Mouse (Mus musculus): ENCODE results near the gene Tra2a. TPM values are rescaled to one million over a fixed set of nuclear protein-coding genes. Genes with fewer than 3 reads are reported as not detected.

Gene Tra2a
- polyA plus RNA-seq, 1 experiment from 2014 or later: 87.7 TPM

DNA sequence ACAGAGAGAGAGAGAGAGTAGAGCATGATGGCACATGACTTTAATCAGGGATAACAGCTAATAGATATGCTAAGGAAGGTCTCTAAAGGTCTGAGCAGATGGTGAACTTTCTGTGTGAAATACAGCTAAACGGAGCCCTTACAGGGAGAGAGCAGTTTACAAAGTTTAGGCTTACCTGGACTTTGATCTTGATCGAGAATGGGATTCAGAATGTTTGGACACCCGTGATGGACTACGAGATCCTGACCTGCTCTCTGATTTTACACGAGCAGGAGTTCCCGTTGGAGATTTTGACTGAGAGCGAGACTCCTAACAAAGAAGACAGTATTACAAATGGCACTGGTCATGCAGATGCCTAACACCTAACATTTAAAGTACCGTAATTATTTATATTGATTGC, 11.6 kb downstream of the Tra2a start:
- Histone ChIP-seq H3K9ac (ENCODE audit: low read length) (no peak overlapping the region), H3K4me2 (ENCODE audit: low read depth, low read length) (no peak overlapping the region), H3K4me1 (ENCODE audit: control insufficient read depth, insufficient read depth, low read length) (no peaks in the 10 kb centered on the region; the same call in 1 of the 2 replicates), H3K36me3 (ENCODE audit: control insufficient read depth, insufficient read depth, low read length) (peaks cover 26% of the 10 kb centered on the region), H3K9me3 (replicated peaks; ENCODE audit: control insufficient read depth, low read length) (no peaks in the 10 kb centered on the region), H3K27me3 (ENCODE audit: control insufficient read depth, insufficient read depth, low read length) (no peaks in the 10 kb centered on the region), H3K4me3 (replicated peaks; ENCODE audit: low read length) (no peak overlapping the region), H3K27ac (ENCODE audit: low read length) (no peak overlapping the region)
- no peak for ATAC-seq (ENCODE audit: insufficient read depth, low FRiP score)
- WGBS: 82% methylated on average over 8 of the region's 8 CpGs

DNA sequence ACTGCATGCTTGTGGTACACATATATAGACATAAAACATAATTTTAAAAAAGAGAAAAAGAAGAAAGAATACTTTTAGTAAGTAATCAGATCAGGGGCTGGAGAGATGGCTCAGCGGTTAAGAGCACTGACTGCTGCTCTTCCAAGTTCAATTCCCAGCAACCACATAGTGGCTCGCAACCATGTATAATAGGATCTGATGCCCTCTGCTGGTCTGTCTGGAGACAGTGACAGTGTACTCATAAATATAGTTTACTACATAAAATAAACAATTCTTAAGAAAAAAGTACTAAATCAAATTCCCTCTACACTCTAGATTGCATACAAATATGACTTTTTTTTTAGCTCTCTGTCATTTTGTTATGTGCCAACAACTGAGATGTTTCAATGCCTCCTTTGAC, 12.6 kb downstream of the Tra2a start:
- Histone ChIP-seq H3K36me3 (ENCODE audit: control insufficient read depth, insufficient read depth, low read length) (peaks cover 32% of the 10 kb centered on the region), H3K27ac (ENCODE audit: low read length) (no peak overlapping the region), H3K9ac (ENCODE audit: low read length) (no peak overlapping the region), H3K4me1 (ENCODE audit: control insufficient read depth, insufficient read depth, low read length) (no peaks in the 10 kb centered on the region; the same call in 1 of the 2 replicates), H3K9me3 (replicated peaks; ENCODE audit: control insufficient read depth, low read length) (no peaks in the 10 kb centered on the region), H3K4me2 (ENCODE audit: low read depth, low read length) (no peak overlapping the region), H3K27me3 (ENCODE audit: control insufficient read depth, insufficient read depth, low read length) (no peaks in the 10 kb centered on the region), H3K4me3 (replicated peaks; ENCODE audit: low read length) (no peak overlapping the region)
- WGBS: 89% methylated on average over 2 of the region's 2 CpGs
- ATAC-seq (ENCODE audit: insufficient read depth, low FRiP score): no peak

DNA sequence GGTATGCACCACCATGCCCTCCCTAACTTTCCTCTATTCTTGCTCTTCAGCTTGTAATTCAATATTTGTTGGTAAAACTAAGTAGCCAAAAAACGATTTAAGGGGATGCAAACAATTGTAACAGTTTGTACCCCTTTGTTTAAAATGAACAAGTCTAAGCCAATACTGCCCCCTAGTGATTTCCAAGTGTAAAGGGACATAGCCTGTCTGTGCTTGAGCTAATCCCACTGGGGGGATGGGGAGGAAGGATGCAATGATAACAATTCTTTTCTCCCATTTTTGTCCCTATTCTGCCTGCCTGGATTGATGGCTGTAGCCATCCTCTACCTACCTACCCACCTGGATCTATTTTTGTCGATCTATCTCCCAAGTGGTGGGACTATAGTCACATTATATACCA, 16.6 kb downstream of the Tra2a start:
- Histone ChIP-seq H3K9ac (ENCODE audit: low read length) (no peak overlapping the region), H3K4me2 (ENCODE audit: low read depth, low read length) (no peak overlapping the region), H3K9me3 (replicated peaks; ENCODE audit: control insufficient read depth, low read length) (no peaks in the 10 kb centered on the region), H3K27ac (ENCODE audit: low read length) (no peak overlapping the region), H3K27me3 (ENCODE audit: control insufficient read depth, insufficient read depth, low read length) (no peaks in the 10 kb centered on the region), H3K4me3 (replicated peaks; ENCODE audit: low read length) (no peak overlapping the region), H3K4me1 (ENCODE audit: control insufficient read depth, insufficient read depth, low read length) (no peaks in the 10 kb centered on the region), H3K36me3 (ENCODE audit: control insufficient read depth, insufficient read depth, low read length) (peaks cover 45% of the 10 kb centered on the region)
- ATAC-seq (ENCODE audit: insufficient read depth, low FRiP score): no peak
- WGBS: 47% methylated on average over 2 of the region's 2 CpGs

DNA sequence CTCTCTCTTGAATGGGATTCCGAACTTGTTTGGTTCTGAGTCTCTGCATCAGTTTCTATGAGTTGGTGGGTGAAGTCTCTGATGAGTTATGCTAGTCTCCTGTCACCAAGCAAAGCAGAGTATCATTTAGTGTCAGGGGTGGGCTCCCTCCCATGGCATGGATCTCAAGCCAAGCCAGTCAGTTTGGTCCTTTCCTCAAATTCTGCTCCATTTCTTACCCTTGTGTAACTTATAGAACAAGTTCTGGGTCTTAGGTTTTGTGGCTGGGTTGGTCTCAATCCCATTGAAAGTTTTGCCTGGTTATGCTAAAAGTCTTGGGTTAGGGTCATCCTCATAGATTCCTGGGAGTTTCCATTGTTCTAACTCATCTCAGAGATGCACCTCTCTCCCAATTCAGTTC, 21.5 kb downstream of the Tra2a start:
- H3K4me1 ChIP-seq (ENCODE audit: control insufficient read depth, insufficient read depth, low read length): no peaks in the 10 kb centered on the region
- ATAC-seq (ENCODE audit: insufficient read depth, low FRiP score): no peak
- no peak overlapping the region for H3K4me3 ChIP-seq (replicated peaks; ENCODE audit: low read length)
- no peak overlapping the region for H3K9ac ChIP-seq (ENCODE audit: low read length)
- H3K27ac ChIP-seq (ENCODE audit: low read length): no peak overlapping the region
- no peaks in the 10 kb centered on the region for H3K27me3 ChIP-seq (ENCODE audit: control insufficient read depth, insufficient read depth, low read length)
- no peak overlapping the region for H3K4me2 ChIP-seq (ENCODE audit: low read depth, low read length)
- no peaks in the 10 kb centered on the region for H3K9me3 ChIP-seq (replicated peaks; ENCODE audit: control insufficient read depth, low read length)
- 84% methylated on average over 1 of the region's 1 CpGs for WGBS
- H3K36me3 ChIP-seq (ENCODE audit: control insufficient read depth, insufficient read depth, low read length): peaks cover 22% of the 10 kb centered on the region; the same call in 1 of the 2 replicates

DNA sequence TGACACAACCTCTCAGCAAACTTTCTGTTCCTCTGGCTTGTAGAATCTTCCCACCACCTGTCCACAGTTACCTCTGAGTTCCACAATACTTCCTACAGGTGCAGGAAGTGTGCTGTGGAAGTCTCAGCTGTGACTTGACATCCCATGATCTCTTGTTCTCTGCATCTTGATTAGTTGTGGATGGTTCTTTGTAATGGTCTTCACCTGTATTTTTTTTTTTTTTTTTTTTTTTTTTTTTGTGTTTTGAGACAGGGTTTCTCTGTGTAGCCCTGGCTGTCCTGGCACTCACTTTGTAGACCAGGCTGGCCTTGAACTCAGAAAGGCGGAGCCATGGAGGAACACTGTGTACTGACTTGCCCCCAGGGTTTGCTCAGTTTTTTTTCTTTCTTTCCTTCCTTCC, 22.3 kb downstream of the Tra2a start:
- no peaks in the 10 kb centered on the region for H3K4me1 ChIP-seq (ENCODE audit: control insufficient read depth, insufficient read depth, low read length)
- no peak overlapping the region for H3K4me3 ChIP-seq (replicated peaks; ENCODE audit: low read length)
- H3K36me3 ChIP-seq (ENCODE audit: control insufficient read depth, insufficient read depth, low read length): peaks cover 19% of the 10 kb centered on the region; the same call in 1 of the 2 replicates
- no peak overlapping the region for H3K9ac ChIP-seq (ENCODE audit: low read length)
- no peak overlapping the region for H3K4me2 ChIP-seq (ENCODE audit: low read depth, low read length)
- H3K9me3 ChIP-seq (replicated peaks; ENCODE audit: control insufficient read depth, low read length): no peaks in the 10 kb centered on the region
- 92% methylated on average over 1 of the region's 1 CpGs for WGBS
- ATAC-seq (ENCODE audit: insufficient read depth, low FRiP score): no peak
- no peak overlapping the region for H3K27ac ChIP-seq (ENCODE audit: low read length)
- no peaks in the 10 kb centered on the region for H3K27me3 ChIP-seq (ENCODE audit: control insufficient read depth, insufficient read depth, low read length)

DNA sequence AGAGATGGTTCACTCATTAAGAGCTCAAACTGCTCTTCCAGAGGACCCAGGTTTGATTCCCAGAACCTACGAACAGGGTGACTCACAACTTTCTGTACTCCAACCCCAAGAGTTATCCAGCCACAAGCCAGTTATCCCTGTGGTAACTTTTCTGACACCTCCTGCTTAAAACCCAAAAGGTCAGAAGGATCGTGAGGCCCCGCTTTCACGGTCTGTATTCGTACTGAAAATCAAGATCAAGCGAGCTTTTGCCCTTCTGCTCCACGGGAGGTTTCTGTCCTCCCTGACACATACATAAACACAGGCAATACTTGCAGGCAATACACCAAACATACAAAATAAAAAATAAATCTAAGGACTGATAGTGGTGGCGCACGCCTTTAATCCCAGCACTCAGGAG, 27.5 kb downstream of the Tra2a start:
- no peak overlapping the region for H3K4me2 ChIP-seq (ENCODE audit: low read depth, low read length)
- 0 out of 2 replicates have a peak, but pooled peaks cover 2% of the 10 kb centered on the region for H3K36me3 ChIP-seq (ENCODE audit: control insufficient read depth, insufficient read depth, low read length)
- peak; percentile 100 for ATAC-seq (ENCODE audit: insufficient read depth, low FRiP score)
- no peaks in the 10 kb centered on the region for H3K27me3 ChIP-seq (ENCODE audit: control insufficient read depth, insufficient read depth, low read length)
- no peak overlapping the region for H3K27ac ChIP-seq (ENCODE audit: low read length)
- WGBS: 52% methylated on average over 9 of the region's 9 CpGs
- H3K9ac ChIP-seq (ENCODE audit: low read length): no peak overlapping the region
- no peak overlapping the region for H3K4me3 ChIP-seq (replicated peaks; ENCODE audit: low read length)
- H3K9me3 ChIP-seq (replicated peaks; ENCODE audit: control insufficient read depth, low read length): no peaks in the 10 kb centered on the region
- no peaks in the 10 kb centered on the region for H3K4me1 ChIP-seq (ENCODE audit: control insufficient read depth, insufficient read depth, low read length)

DNA sequence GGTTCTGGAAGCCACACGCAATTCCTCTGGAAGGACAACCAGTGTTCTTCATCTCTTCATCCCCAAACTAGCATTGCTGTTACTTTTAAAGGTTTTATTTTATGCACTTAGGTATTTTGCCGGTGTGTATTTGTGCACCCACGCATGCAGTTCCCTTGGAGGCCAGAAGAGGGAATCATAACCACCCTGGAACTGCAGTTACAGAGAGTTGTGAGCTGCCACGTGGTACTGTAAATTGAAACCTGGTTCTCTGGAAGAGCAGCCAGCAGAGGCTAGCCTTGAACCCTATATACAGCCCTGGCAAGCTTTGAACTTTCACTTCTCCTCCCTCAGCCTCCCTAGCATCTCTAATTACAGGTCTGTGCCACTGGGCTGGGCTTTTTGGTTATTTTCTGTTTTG, 30.5 kb downstream of the Tra2a start:
- Histone ChIP-seq H3K4me1 (ENCODE audit: control insufficient read depth, insufficient read depth, low read length) (peaks cover 3% of the 10 kb centered on the region; the same call in 1 of the 2 replicates), H3K9ac (ENCODE audit: low read length) (no peak overlapping the region), H3K27ac (ENCODE audit: low read length) (no peak overlapping the region), H3K27me3 (ENCODE audit: control insufficient read depth, insufficient read depth, low read length) (no peaks in the 10 kb centered on the region), H3K9me3 (replicated peaks; ENCODE audit: control insufficient read depth, low read length) (no peaks in the 10 kb centered on the region), H3K4me3 (replicated peaks; ENCODE audit: low read length) (no peak overlapping the region), H3K36me3 (ENCODE audit: control insufficient read depth, insufficient read depth, low read length) (no peaks in the 10 kb centered on the region), H3K4me2 (ENCODE audit: low read depth, low read length) (no peak overlapping the region)
- ATAC-seq (ENCODE audit: insufficient read depth, low FRiP score): no peak
- WGBS: 60% methylated on average over 4 of the region's 4 CpGs

DNA sequence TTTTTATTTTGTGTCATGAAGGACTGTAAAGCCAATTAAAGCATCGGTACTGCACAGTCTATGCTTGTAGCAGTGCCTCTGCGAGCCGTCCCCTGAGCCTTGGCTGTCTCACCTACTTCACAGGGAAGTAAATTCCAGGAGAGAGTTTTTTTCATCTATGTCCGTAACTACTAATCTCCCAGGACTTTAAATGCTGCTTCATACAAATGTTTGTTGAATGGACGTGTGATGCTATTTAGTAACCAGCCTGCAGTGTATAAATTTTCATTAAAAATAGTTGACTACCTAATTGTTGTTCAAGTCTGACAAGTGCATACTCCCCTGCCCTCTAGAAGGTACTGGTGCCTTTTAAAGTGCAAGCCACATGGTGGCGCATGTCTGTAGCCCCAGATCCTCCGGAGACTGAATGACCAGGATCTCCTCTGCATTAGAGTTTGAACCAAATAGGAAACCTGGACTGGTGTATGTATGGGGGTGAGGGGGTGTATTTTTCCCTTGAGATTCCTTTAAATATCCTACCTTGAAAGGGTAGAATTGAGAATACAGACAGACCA, 35.6 kb downstream of the Tra2a start:
- Histone ChIP-seq H3K36me3 (ENCODE audit: control insufficient read depth, insufficient read depth, low read length) (no peaks in the 10 kb centered on the region), H3K9ac (ENCODE audit: low read length) (no peak overlapping the region), H3K27me3 (ENCODE audit: control insufficient read depth, insufficient read depth, low read length) (no peaks in the 10 kb centered on the region), H3K4me3 (replicated peaks; ENCODE audit: low read length) (no peak overlapping the region), H3K9me3 (replicated peaks; ENCODE audit: control insufficient read depth, low read length) (no peaks in the 10 kb centered on the region), H3K4me2 (ENCODE audit: low read depth, low read length) (no peak overlapping the region), H3K4me1 (ENCODE audit: control insufficient read depth, insufficient read depth, low read length) (peaks cover 8% of the 10 kb centered on the region; the same call in 1 of the 2 replicates), H3K27ac (ENCODE audit: low read length) (no peak overlapping the region)
- WGBS: 12% methylated on average over 7 of the region's 7 CpGs
- ATAC-seq (ENCODE audit: insufficient read depth, low FRiP score): no peak

DNA sequence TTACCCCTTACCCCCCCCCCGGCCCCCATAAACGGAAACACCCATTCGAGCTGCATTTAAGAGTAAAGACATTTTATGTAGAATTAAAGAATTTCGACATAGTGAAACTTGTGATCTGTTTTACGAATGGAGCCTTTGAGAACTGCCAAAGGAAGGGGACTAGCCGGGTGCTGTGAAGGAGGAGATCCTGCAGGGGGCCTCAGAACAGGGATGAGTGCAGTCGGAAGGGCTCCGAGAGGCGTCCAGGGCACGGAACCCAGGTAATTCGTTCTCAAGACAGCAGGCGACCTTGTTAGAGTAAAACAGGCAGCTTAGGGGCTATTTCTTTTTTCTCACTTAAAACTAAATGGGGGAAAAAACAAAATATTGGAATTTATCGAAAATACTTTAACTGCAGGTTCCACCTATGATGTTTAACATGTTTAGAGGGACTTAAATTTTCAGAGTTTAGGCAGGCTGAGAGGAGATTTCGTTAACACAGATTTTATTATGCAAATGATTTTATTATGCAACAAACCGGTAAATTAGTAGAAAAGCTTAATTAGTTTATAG, 36.6 kb downstream of the Tra2a start:
- Histone ChIP-seq H3K4me2 (ENCODE audit: low read depth, low read length) (peak overlapping the region; percentile 36), H3K27ac (ENCODE audit: low read length) (no peak overlapping the region), H3K4me1 (ENCODE audit: control insufficient read depth, insufficient read depth, low read length) (peaks cover 8% of the 10 kb centered on the region; the same call in 1 of the 2 replicates), H3K9me3 (replicated peaks; ENCODE audit: control insufficient read depth, low read length) (no peaks in the 10 kb centered on the region), H3K36me3 (ENCODE audit: control insufficient read depth, insufficient read depth, low read length) (no peaks in the 10 kb centered on the region), H3K4me3 (replicated peaks; ENCODE audit: low read length) (peak overlapping the region; percentile 22), H3K9ac (ENCODE audit: low read length) (no peak overlapping the region), H3K27me3 (ENCODE audit: control insufficient read depth, insufficient read depth, low read length) (no peaks in the 10 kb centered on the region)
- WGBS: 8% methylated on average over 15 of the region's 15 CpGs
- 0 out of 2 replicates have a peak, but pooled peaks have one; percentile 37 for ATAC-seq (ENCODE audit: insufficient read depth, low FRiP score)
